9 mouse cellular contexts compared by ENCODE assay signal in the genomic region with DNA sequence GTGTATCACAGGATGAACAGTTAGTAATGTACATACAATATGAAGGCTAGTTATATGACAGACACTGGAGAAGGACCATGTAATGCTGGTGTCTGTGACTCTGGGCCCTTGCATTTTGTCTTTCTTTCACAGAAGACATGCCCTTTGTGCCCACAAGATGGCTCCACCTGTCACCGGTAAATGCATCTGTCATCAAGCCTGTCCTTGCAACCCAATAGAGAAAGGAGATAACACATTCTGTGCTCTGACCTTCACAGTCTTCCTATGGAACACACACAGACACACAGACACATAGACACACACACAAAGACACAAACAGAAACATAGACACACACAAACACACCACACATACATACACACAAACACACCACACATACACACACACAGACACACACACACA.
DNase-seq lines count a peak whose midpoint lies in the region; ATAC-seq and TF ChIP-seq lines count a peak whose summit lies in the region.
"Had no signal": no experiment of that assay in that cellular context is flagged by ENCODE, and none has a peak within 500 bp of the region (broad histone marks: within the 10 kb centered on the region; RNA-seq: fewer than 3 reads in every experiment).

No protein-coding gene starts in this region.

- 47% methylated on average over 1 of the region's 1 CpGs for WGBS in heart, adult 2 months
- 37% methylated on average over 1 of the region's 1 CpGs for WGBS in midbrain, embryonic 11.5 days
- WGBS in midbrain, embryonic 16.5 days, result 53% methylated on average over 1 of the region's 1 CpGs

- peak; percentile 52; the same call in 1 of the 2 replicates for ATAC-seq in midbrain, embryonic 11.5 days (ENCODE audit: low FRiP score)
- no peak; the same call in 1 of the 2 replicates for ATAC-seq in midbrain, embryonic 16.5 days
- ATAC-seq in erythroblast, adult 5-6 weeks (replicated peaks; ENCODE audit: low FRiP score, poor library complexity, severe bottlenecking), result no peak

- H3K27ac ChIP-seq in heart, adult 2 months, result no peak overlapping the region
- H3K27ac ChIP-seq in midbrain, embryonic 11.5 days (ENCODE audit: low read depth, low read length), result no peak overlapping the region
- H3K27ac ChIP-seq in midbrain, embryonic 16.5 days (ENCODE audit: low read length), result no peak overlapping the region
- H3K27ac ChIP-seq: limb, embryonic 13.5 days had no signal

- no peaks in the 10 kb centered on the region for H3K4me1 ChIP-seq in heart, adult 2 months (ENCODE audit: control insufficient read depth, insufficient read depth, low read length)
- H3K4me1 ChIP-seq in midbrain, embryonic 11.5 days (ENCODE audit: control insufficient read depth, insufficient read depth, low read length), result no peaks in the 10 kb centered on the region
- no peaks in the 10 kb centered on the region for H3K4me1 ChIP-seq in midbrain, embryonic 16.5 days (ENCODE audit: control insufficient read depth, insufficient read depth, low read length)
- H3K4me1 ChIP-seq: limb, embryonic 13.5 days had no signal

- TF ChIP-seq POLR2A in heart, adult 2 months (IDR thresholded peaks at IDR 0.05; ENCODE audit: insufficient read depth, low read depth, low read length), result no peak

- intact Hi-C loops in heart, adult 2 months (cut with DNase I), result no loop called here
- intact Hi-C loops in gastrocnemius, postnatal 14 days (cut with DNase I; ENCODE audit: low total_unique reads), result no loop called here

- H3K4me3 ChIP-seq in heart, adult 2 months, result no peak overlapping the region
- no peak overlapping the region for H3K4me3 ChIP-seq in midbrain, embryonic 11.5 days (ENCODE audit: low read depth, low read length)
- H3K4me3 ChIP-seq in midbrain, embryonic 16.5 days (ENCODE audit: low read depth, low read length), result no peak overlapping the region
- H3K4me3 ChIP-seq: limb, embryonic 13.5 days had no signal

- no peaks in the 10 kb centered on the region for H3K27me3 ChIP-seq in heart, adult 2 months (ENCODE audit: control insufficient read depth, insufficient read depth, low read length)
- H3K27me3 ChIP-seq in midbrain, embryonic 11.5 days (ENCODE audit: control insufficient read depth, insufficient read depth, low read length), result no peaks in the 10 kb centered on the region
- no peaks in the 10 kb centered on the region for H3K27me3 ChIP-seq in midbrain, embryonic 16.5 days (ENCODE audit: control insufficient read depth, insufficient read depth, low read depth, low read length)
- H3K27me3 ChIP-seq: limb, embryonic 13.5 days had no signal

- H3K36me3 ChIP-seq in heart, adult 2 months (ENCODE audit: control insufficient read depth, insufficient read depth, low read length), result no peaks in the 10 kb centered on the region
- no peaks in the 10 kb centered on the region for H3K36me3 ChIP-seq in midbrain, embryonic 11.5 days (ENCODE audit: control insufficient read depth, insufficient read depth, low read length)
- no peaks in the 10 kb centered on the region for H3K36me3 ChIP-seq in midbrain, embryonic 16.5 days (ENCODE audit: control insufficient read depth, insufficient read depth, low read length)
- H3K36me3 ChIP-seq: limb, embryonic 13.5 days had no signal

- TF ChIP-seq CTCF in heart, adult 2 months (IDR thresholded peaks at IDR 0.05), result peak; percentile 46

- no peaks in the 10 kb centered on the region; the same call in 1 of the 2 replicates for H3K9me3 ChIP-seq in midbrain, embryonic 11.5 days (ENCODE audit: control insufficient read depth, low read length)
- no peaks in the 10 kb centered on the region for H3K9me3 ChIP-seq in midbrain, embryonic 16.5 days (replicated peaks; ENCODE audit: control insufficient read depth, low read length, poor library complexity, severe bottlenecking)

- TF ChIP-seq EP300 in heart, adult 2 months (IDR thresholded peaks at IDR 0.05; ENCODE audit: insufficient read depth, low read depth, low read length), result no peak

- H3K79me2 ChIP-seq in heart, adult 2 months (replicated peaks; ENCODE audit: control insufficient read depth, insufficient read depth, low read length), result no peaks in the 10 kb centered on the region

- no peak for DNase-seq in heart, adult 2 months
- DNase-seq in heart, adult 9 months (ENCODE audit: low spot score in 2 of 2), result no peak
- peak; percentile 89 for DNase-seq in midbrain, embryonic 11.5 days (ENCODE audit: low spot score, missing footprints)
- DNase-seq in gastrocnemius, postnatal 14 days, result peak; percentile 4
- DNase-seq in retina, adult 2 months (ENCODE audit: low read depth, low spot score), result peak; percentile 6
- DNase-seq in ovary, postnatal 36 days (ENCODE audit: low spot score), result no peak

- no peak overlapping the region for H3K4me2 ChIP-seq in midbrain, embryonic 11.5 days
- H3K4me2 ChIP-seq in midbrain, embryonic 16.5 days (ENCODE audit: low read length), result no peak overlapping the region
- H3K4me2 ChIP-seq: limb, embryonic 13.5 days had no signal

- H3K9ac ChIP-seq in heart, adult 2 months (ENCODE audit: low read depth, low read length), result no peak overlapping the region
- H3K9ac ChIP-seq in midbrain, embryonic 11.5 days (ENCODE audit: low read length), result no peak overlapping the region
- no peak overlapping the region for H3K9ac ChIP-seq in midbrain, embryonic 16.5 days (ENCODE audit: low read depth, low read length)
- H3K9ac ChIP-seq: limb, embryonic 13.5 days had no signal

Comparison
In these comparisons a context has a peak if more than half of its experiments do, and no peak if none do; other contexts are left out.
1. DNase-seq: peak in midbrain, embryonic 11.5 days (single experiment), gastrocnemius, postnatal 14 days (single experiment) and retina, adult 2 months (single experiment); none in heart, adult 2 months (0 of 2), heart, adult 9 months (0 of 2) and ovary, postnatal 36 days (single experiment).